Mouse (Mus musculus) midbrain, embryonic 15.5 days (tissue): Measurements from ENCODE around the gene Cacng7. TPM values are rescaled to one million over a fixed set of nuclear protein-coding genes. Genes with fewer than 3 reads are reported as not detected.
"Not testable (repeated sequence)": the region's sequence is repeated elsewhere in the genome, so short reads cannot be mapped to it uniquely, and the experiment has no call there.

Source experiments
- ATAC-seq: fragments of 200-750 bp; cut with Nextera tagmentation; replicated peaks from 2 replicates; pipeline ENCODE4 v1.8.0; 2017; ENCODE audit warnings: moderate TSS enrichment
- H3K27ac ChIP-seq: fragments of 300-500 bp; sonication (generic); 2 replicates; pipeline ENCODE4 v1.5.1; 2015; ENCODE audit warnings: mild to moderate bottlenecking, inconsistent platforms
- H3K27me3 ChIP-seq: fragments of 300-500 bp; sonication (generic); replicated peaks from 2 replicates; pipeline ENCODE4 v1.6.1; 2015; ENCODE audit warnings: inconsistent platforms
- H3K36me3 ChIP-seq: fragments of 300-500 bp; sonication (generic); replicated peaks from 2 replicates; pipeline ENCODE4 v1.6.1; 2015; ENCODE audit warnings: inconsistent platforms
- H3K4me1 ChIP-seq: fragments of 300-500 bp; sonication (generic); 2 replicates; pipeline ENCODE4 v1.6.1; 2015; ENCODE audit warnings: inconsistent platforms
- H3K4me2 ChIP-seq: fragments of 300-500 bp; sonication (generic); 2 replicates; pipeline ENCODE4 v1.6.1; 2015; ENCODE audit warnings: inconsistent platforms, mild to moderate bottlenecking, moderate library complexity
- H3K4me3 ChIP-seq: fragments of 300-500 bp; sonication (generic); 2 replicates; pipeline ENCODE4 v1.5.1; 2015; ENCODE audit warnings: mild to moderate bottlenecking, inconsistent platforms
- H3K9ac ChIP-seq: fragments of 300-500 bp; sonication (generic); 2 replicates; pipeline ENCODE4 v1.6.1; 2015; ENCODE audit warnings: mild to moderate bottlenecking, inconsistent platforms
- H3K9me3 ChIP-seq: fragments of 300-500 bp; sonication (generic); 2 replicates; pipeline ENCODE4 v1.6.1; 2016; ENCODE audit warnings: inconsistent platforms
- WGBS: fragments of 180-500 bp; shearing (Covaris S2); methylation state at CpG from one replicate; pipeline ENCODE4 v1.1.7; 2015; ENCODE audit warnings: mixed read lengths; 5-methylcytosine and 5-hydroxymethylcytosine counted together
- polyA plus RNA-seq: library from polyadenylated mRNA; unstranded; fragments of >200 nt; fragmentation: Nextera tagmentation; extraction: Ambion mirVana; gene quantifications from 2 replicates; pipeline ENCODE4 v1.2.1, GENCODE M21; 2015

The Cacng7 gene
- 4.0 TPM in 2 replicates for polyA plus RNA-seq

GRCm38 (mm10) chr7:3332619-3333521, at the start of gene Cacng7:
Gene Cacng7 (plus strand): TSS chr7:3332955.
- Histone ChIP-seq H3K4me2 (peak within 1 kb of the TSS; percentile 82), H3K9me3 (no peaks in the 10 kb centered on the region), H3K27ac (peak within 1 kb of the TSS; percentile 86), H3K4me1 (peaks cover 30% of the 10 kb centered on the region), H3K27me3 (peaks cover 10% of the 10 kb centered on the region; the same call in 1 of the 2 replicates), H3K36me3 (no peaks in the 10 kb centered on the region), H3K4me3 (peak within 1 kb of the TSS; percentile 84), H3K9ac (peak within 1 kb of the TSS; percentile 69)
- WGBS = under 1% methylated on average over 65 of the region's 65 CpGs
- peak; percentile 84 for ATAC-seq

DNA sequence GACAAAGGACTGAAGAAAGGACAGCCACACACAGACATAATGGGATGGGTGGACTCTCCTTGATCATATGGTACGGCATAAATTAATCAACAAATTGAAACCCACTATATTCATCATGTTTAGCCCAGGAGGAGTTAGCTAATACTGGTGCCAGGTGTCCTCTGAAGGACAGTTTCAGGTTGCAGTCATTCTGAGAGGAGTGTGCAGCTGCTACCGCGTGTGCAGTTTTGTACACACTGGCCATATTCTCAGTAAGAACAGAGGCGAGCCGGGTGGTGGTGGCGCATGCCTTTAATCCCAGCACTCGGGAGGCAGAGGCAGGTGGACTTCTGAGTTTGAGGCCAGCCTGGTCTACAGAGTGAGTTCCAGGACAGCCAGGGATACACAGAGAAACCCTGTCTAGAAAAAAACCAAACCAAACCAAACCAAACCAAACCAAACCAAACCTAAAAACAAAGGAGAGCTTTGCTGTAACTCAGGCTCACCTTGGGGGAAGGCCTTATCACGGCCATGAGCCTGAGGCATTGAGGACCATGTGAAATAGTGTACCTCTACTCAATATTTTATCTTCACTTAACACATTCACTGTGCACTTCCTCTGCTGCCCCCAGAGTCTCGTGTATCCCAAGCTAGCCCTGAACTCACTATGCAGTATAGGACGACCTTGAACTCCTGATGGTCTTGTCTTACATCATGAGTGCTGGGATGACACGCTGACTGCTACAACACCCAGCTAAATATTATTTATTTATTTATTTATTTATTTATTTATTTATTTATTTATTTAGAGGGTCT, 49.5 kb upstream of the Cacng7 start:
- H3K27me3 ChIP-seq = no peaks in the 10 kb centered on the region
- 0 out of 2 replicates have a peak, but pooled peaks cover 3% of the 10 kb centered on the region for H3K4me1 ChIP-seq
- no peak overlapping the region for H3K27ac ChIP-seq
- no peak overlapping the region for H3K9ac ChIP-seq
- H3K9me3 ChIP-seq = no peaks in the 10 kb centered on the region
- H3K4me2 ChIP-seq = no peak overlapping the region
- H3K4me3 ChIP-seq = no peak overlapping the region
- 86% methylated on average over 11 of the region's 11 CpGs for WGBS
- ATAC-seq = no peak
- H3K36me3 ChIP-seq = no peaks in the 10 kb centered on the region

GRCm38 (mm10) chr7:3284604-3285003, 48.2 kb upstream of the Cacng7 start:
- no peak overlapping the region for H3K9ac ChIP-seq
- WGBS = 82% methylated on average over 10 of the region's 10 CpGs

DNA sequence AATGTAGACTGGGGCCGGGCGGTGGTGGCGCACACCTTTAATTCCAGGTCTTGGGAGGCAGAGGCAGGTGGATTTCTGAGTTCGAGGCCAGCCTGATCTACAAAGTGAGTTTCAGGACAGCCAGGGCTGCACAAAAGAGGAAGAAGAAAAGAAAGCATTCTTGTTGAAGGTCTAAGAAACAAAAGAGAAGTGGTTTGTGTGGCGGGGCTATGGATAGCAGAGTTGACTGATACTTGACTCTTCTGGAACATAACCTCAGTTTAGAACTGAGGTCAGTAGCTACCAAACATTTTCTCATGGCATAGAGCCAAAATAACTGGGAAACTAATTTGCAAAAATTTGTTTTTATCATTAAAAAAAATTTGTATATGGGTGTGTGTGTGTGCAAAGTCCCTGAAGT, 46.7 kb upstream of the Cacng7 start:
- 85% methylated on average over 5 of the region's 5 CpGs for WGBS

More at GRCm38 (mm10) chr7:3284604-3285003, 48.2 kb upstream of the Cacng7 start:
- H3K27me3 ChIP-seq = no peaks in the 10 kb centered on the region
- 0 out of 2 replicates have a peak, but pooled peaks cover 3% of the 10 kb centered on the region for H3K4me1 ChIP-seq
- H3K4me3 ChIP-seq = no peak overlapping the region
- H3K9me3 ChIP-seq = no peaks in the 10 kb centered on the region
- H3K36me3 ChIP-seq = no peaks in the 10 kb centered on the region
- no peak for ATAC-seq
- no peak overlapping the region for H3K4me2 ChIP-seq
- H3K27ac ChIP-seq = no peak overlapping the region

DNA sequence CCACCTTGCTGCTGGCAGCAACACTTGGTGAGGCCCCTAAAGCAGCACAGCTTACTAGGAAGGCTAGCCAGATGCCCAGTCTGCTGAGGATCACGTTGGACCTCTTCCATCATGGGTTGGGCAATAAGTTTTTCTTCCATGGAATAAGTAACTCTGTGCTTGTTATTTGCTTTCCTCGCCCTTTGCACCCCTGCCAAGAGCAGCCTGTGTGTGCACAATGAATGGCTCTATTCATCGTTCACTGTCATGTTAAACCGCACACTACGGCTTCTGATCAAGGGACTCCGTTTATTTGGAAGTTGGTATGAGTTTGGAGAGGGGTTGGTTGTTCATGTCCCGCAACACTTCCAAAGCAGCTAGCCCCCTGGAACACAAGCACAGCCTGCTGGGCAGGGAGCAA, 45.6 kb upstream of the Cacng7 start:
- ATAC-seq = no peak
- Histone ChIP-seq H3K27ac (no peak overlapping the region), H3K4me2 (no peak overlapping the region), H3K4me3 (no peak overlapping the region), H3K9ac (no peak overlapping the region), H3K9me3 (no peaks in the 10 kb centered on the region), H3K27me3 (no peaks in the 10 kb centered on the region), H3K36me3 (no peaks in the 10 kb centered on the region), H3K4me1 (peaks cover 23% of the 10 kb centered on the region)
- WGBS = 59% methylated on average over 7 of the region's 7 CpGs

More for the DNA sequence above, 46.7 kb upstream of the Cacng7 start:
- no peaks in the 10 kb centered on the region for H3K36me3 ChIP-seq
- peaks cover 14% of the 10 kb centered on the region for H3K4me1 ChIP-seq
- H3K9me3 ChIP-seq = no peaks in the 10 kb centered on the region
- H3K27ac ChIP-seq = no peak overlapping the region
- no peak for ATAC-seq
- no peak overlapping the region for H3K4me3 ChIP-seq
- H3K27me3 ChIP-seq = no peaks in the 10 kb centered on the region
- no peak overlapping the region for H3K9ac ChIP-seq
- H3K4me2 ChIP-seq = no peak overlapping the region

DNA sequence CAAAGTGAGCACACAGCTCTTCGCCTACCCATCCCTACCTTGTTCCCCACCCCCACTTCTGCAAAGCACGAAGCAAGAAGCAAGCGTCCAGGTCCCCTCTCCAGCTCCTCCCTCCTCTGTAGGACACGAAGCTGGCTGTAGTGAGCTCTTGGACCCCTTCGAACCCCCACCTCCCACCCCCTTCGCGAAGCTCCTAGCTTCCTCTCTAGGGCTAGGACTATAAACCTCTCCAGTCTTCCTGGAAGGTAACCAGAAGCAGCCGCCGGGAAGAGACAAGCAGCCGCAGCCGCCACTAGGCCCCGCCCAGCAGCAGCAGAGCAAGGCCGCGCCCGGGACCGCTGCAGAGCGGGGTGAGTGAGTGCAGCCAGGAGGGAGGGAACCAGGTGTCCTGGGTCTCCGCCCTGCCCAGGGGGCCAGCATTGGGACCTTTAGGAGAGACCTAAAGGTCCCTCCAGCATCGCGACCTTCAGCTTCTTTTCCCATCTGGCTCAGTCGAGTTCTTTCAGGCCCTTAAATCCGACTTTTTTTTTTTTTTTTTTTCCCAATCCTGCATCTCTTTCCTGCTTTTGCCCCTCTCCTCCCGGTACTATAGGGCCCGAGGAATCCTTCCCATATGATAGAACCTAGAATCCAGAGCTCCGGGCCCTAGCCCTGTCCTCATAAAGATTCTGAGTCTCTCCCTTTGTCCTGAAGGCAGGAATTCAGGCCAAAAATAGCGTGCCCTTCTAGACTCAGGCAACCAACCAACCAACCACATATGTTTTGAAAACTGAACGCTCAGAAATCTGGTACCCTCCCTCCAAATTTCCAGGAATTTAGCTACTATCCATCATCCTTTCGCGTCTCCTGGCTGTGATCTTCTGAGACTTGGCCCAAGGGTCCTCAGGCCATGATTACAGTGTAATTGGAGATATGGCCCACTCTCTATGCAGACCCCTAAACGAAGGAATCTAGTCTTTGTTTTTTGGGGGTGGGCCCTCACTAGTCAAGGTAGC, 43.5 kb upstream of the Cacng7 start, which contains the start of the genes Myadm and Prkcg:
Gene Myadm, plus strand, starts transcription at position 105 of the 995 bp plus-strand sequence.
Gene Prkcg, plus strand, starts transcription at position 204 of the 995 bp plus-strand sequence.
- peak; percentile 64 for ATAC-seq
- 1% methylated on average over 30 of the region's 30 CpGs for WGBS
- no peaks in the 10 kb centered on the region for H3K27me3 ChIP-seq
- 0 out of 2 replicates have a peak, but pooled peaks cover 3% of the 10 kb centered on the region for H3K36me3 ChIP-seq
- peaks cover 30% of the 10 kb centered on the region for H3K4me1 ChIP-seq
- no peaks in the 10 kb centered on the region for H3K9me3 ChIP-seq
- peak within 1 kb of the TSS; percentile 65 for H3K4me3 ChIP-seq
- H3K27ac ChIP-seq = peak within 1 kb of the TSS; percentile 79
- peak within 1 kb of the TSS; percentile 84 for H3K9ac ChIP-seq
- H3K4me2 ChIP-seq = peak within 1 kb of the TSS; percentile 79

- Histone ChIP-seq H3K4me3 (peak overlapping the region; percentile 65), H3K4me2 (peak overlapping the region; percentile 79), H3K27ac (peak overlapping the region; percentile 79), H3K4me1 (peaks cover 30% of the 10 kb centered on the region), H3K9me3 (no peaks in the 10 kb centered on the region), H3K9ac (peak overlapping the region; percentile 84; the same call in 1 of the 2 replicates), H3K36me3 (0 out of 2 replicates have a peak, but pooled peaks cover 3% of the 10 kb centered on the region), H3K27me3 (no peaks in the 10 kb centered on the region)
- WGBS = 3% methylated on average over 18 of the region's 18 CpGs
- ATAC-seq = peak; percentile 93
Observed at GRCm38 (mm10) chr7:3290257-3291033, 42.3 kb upstream of the Cacng7 start.

GRCm38 (mm10) chr7:3291197-3291596, 41.6 kb upstream of the Cacng7 start:
- no peaks in the 10 kb centered on the region for H3K9me3 ChIP-seq
- H3K27me3 ChIP-seq = no peaks in the 10 kb centered on the region
- ATAC-seq = 0 out of 2 replicates have a peak, but pooled peaks have one; percentile 2
- peak overlapping the region; percentile 65 for H3K4me3 ChIP-seq
- H3K4me1 ChIP-seq = peaks cover 30% of the 10 kb centered on the region
- peak overlapping the region; percentile 79 for H3K4me2 ChIP-seq
- H3K36me3 ChIP-seq = 0 out of 2 replicates have a peak, but pooled peaks cover 3% of the 10 kb centered on the region
- H3K9ac ChIP-seq = no peak overlapping the region
- WGBS = 60% methylated on average over 6 of the region's 6 CpGs
- H3K27ac ChIP-seq = no peak overlapping the region

DNA sequence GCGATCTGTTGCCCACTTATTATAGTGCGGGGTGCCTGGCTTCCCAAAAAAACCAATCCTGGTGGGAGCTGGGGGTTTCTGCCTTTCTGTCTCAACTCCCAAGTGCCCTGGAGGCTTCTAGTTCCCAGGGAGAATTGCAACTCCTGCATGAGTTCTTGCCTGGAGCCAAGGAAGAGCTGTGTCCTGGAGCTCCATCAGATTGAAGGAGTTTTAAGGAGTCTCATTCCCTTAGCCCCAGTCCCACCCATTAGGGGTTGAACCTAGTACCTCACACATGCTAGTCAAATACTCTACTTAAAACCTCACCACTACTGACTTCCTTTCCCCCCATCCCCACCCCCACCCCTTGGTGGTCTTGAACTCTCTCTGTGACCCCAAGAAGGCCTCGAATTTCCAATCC, 41.0 kb upstream of the Cacng7 start:
- Histone ChIP-seq H3K27me3 (no peaks in the 10 kb centered on the region), H3K4me2 (no peak overlapping the region), H3K4me1 (peaks cover 30% of the 10 kb centered on the region), H3K27ac (no peak overlapping the region), H3K9ac (no peak overlapping the region), H3K9me3 (no peaks in the 10 kb centered on the region), H3K36me3 (peaks cover 7% of the 10 kb centered on the region), H3K4me3 (no peak overlapping the region)
- ATAC-seq = no peak
- WGBS = 73% methylated on average over 3 of the region's 3 CpGs

- Histone ChIP-seq H3K4me1 (peaks cover 30% of the 10 kb centered on the region), H3K36me3 (peaks cover 12% of the 10 kb centered on the region)
- H3K4me3 ChIP-seq, H3K27ac ChIP-seq, H3K9me3 ChIP-seq, H3K9ac ChIP-seq, H3K27me3 ChIP-seq, ATAC-seq, H3K4me2 ChIP-seq: not testable (repeated sequence)
- 86% methylated on average over 12 of the region's 12 CpGs for WGBS
Observed at GRCm38 (mm10) chr7:3292271-3292670, 40.5 kb upstream of the Cacng7 start.
